Mouse (Mus musculus): ENCODE data around the gene Sema3d.

The Sema3d gene

GRCm38 (mm10) chr5:12499791-12500504 is 116.8 kb downstream of the Sema3d start:
- no peak for DNase-seq

- no peak for DNase-seq
These were observed 129.3 kb downstream of the Sema3d start for GRCm38 (mm10) chr5:12512471-12512870.

GRCm38 (mm10) chr5:12515283-12515682 is 132.1 kb downstream of the Sema3d start:
- DNase-seq, result no peak

- peak in 1 of 2 experiments; percentile 5 for DNase-seq
These were observed 142.1 kb downstream of the Sema3d start for GRCm38 (mm10) chr5:12525235-12525767.

GRCm38 (mm10) chr5:12528596-12528995 is 145.4 kb downstream of the Sema3d start:
- no peak for DNase-seq

- no peak for DNase-seq
These were observed 146.6 kb downstream of the Sema3d start for GRCm38 (mm10) chr5:12529771-12530170.

GRCm38 (mm10) chr5:12541268-12541667 is 158.1 kb downstream of the Sema3d start:
- no peak for DNase-seq

- DNase-seq, result peak in 1 of 2 experiments; percentile 10
These were observed 166.0 kb downstream of the Sema3d start for GRCm38 (mm10) chr5:12549046-12549669.

GRCm38 (mm10) chr5:12555401-12555800 is 172.2 kb downstream of the Sema3d start:
- DNase-seq, result no peak

- no peak for DNase-seq
These were observed 174.7 kb downstream of the Sema3d start for GRCm38 (mm10) chr5:12557889-12558288.

- no peak for DNase-seq
These were observed 178.6 kb downstream of the Sema3d start for GRCm38 (mm10) chr5:12561740-12562139.

GRCm38 (mm10) chr5:12562204-12562603 is 179.0 kb downstream of the Sema3d start:
- DNase-seq, result peak; percentile 34 to 58

GRCm38 (mm10) chr5:12563132-12563531 is 179.9 kb downstream of the Sema3d start:
- no peak for DNase-seq

GRCm38 (mm10) chr5:12564602-12565220 is 181.5 kb downstream of the Sema3d start:
- peak; percentile 28 to 44 for DNase-seq

GRCm38 (mm10) chr5:12566568-12566967 is 183.4 kb downstream of the Sema3d start:
- DNase-seq, result no peak

GRCm38 (mm10) chr5:12574551-12574950 is 191.4 kb downstream of the Sema3d start:
- DNase-seq, result no peak

GRCm38 (mm10) chr5:12575262-12575661 is 192.1 kb downstream of the Sema3d start:
- no peak for DNase-seq

GRCm38 (mm10) chr5:12579752-12580151 is 196.6 kb downstream of the Sema3d start:
- no peak for DNase-seq

GRCm38 (mm10) chr5:12582540-12582939 is 199.4 kb downstream of the Sema3d start:
- no peak for DNase-seq

- peak; percentile 25 to 38 for DNase-seq
These were observed 200.2 kb downstream of the Sema3d start for GRCm38 (mm10) chr5:12583293-12583834.

- DNase-seq, result no peak
These were observed 201.7 kb downstream of the Sema3d start for GRCm38 (mm10) chr5:12584886-12585285.

GRCm38 (mm10) chr5:12634227-12634980 is 251.2 kb downstream of the Sema3d start:
- peak; percentile 4 to 12 for DNase-seq
